ENCODE assay signal across 15 mouse cellular contexts in genomic region chr15:12337779-12338137, GRCm38 (mm10). TPM values are rescaled to one million over a fixed set of nuclear protein-coding genes. Genes with fewer than 3 reads are reported as not detected.
"Had no signal": no experiment of that assay in that cellular context is flagged by ENCODE, and none has a peak within 500 bp of the region (broad histone marks: within the 10 kb centered on the region; RNA-seq: fewer than 3 reads in every experiment).

No protein-coding gene starts in this region.

- H3K4me3 ChIP-seq: limb, embryonic 12.5 days; lung, embryonic 15.5 days; midbrain, embryonic 12.5 days had no signal

- DNase-seq: kidney, adult 8-10 months; kidney, postnatal 36 days; layer of hippocampus, adult 9-11 months; layer of hippocampus, postnatal 36 days; lung, postnatal 14 days; right cerebral cortex, postnatal 14 days; thymus, postnatal 36 days had no signal

- H3K27me3 ChIP-seq: limb, embryonic 12.5 days; lung, embryonic 15.5 days; midbrain, embryonic 12.5 days had no signal

- H3K4me2 ChIP-seq: limb, embryonic 12.5 days; lung, embryonic 15.5 days; midbrain, embryonic 12.5 days had no signal

- H3K27ac ChIP-seq: kidney, postnatal 0 days; limb, embryonic 12.5 days; lung, embryonic 15.5 days; macrophage; midbrain, embryonic 12.5 days had no signal

- ATAC-seq: midbrain, embryonic 16.5 days had no signal

- H3K9me3 ChIP-seq: limb, embryonic 12.5 days; lung, embryonic 15.5 days; midbrain, embryonic 12.5 days had no signal

- H3K36me3 ChIP-seq: midbrain, embryonic 12.5 days had no signal

- H3K9ac ChIP-seq: limb, embryonic 12.5 days; lung, embryonic 15.5 days; midbrain, embryonic 12.5 days had no signal

RNA-seq across cellular contexts. Expression of gene 1810049J17Rik, which starts 16.1 kb away (rescaled TPM):
- total RNA-seq: liver, adult 2 months had no signal
- polyA plus RNA-seq: liver, adult 2 months; midbrain, embryonic 16.5 days; spleen, adult 2 months had no signal
